Mouse (Mus musculus) limb, embryonic 12.5 days (tissue): ENCODE results near the gene Cox8b. TPM values are rescaled to one million over a fixed set of nuclear protein-coding genes. Genes with fewer than 3 reads are reported as not detected.

ENCODE experiments used
- ATAC-seq: fragments of 200-750 bp; cut with Nextera tagmentation; 2 replicates; pipeline ENCODE4 v1.8.0; 2017; ENCODE audit warnings: low read depth, moderate TSS enrichment; ENCODE audit not compliant: insufficient number of reproducible peaks, insufficient read depth, low FRiP score, low TSS enrichment
- H3K27ac ChIP-seq: fragments of 300-500 bp; sonication (generic); 2 replicates; pipeline ENCODE4 v1.5.1; 2016; ENCODE audit warnings: mild to moderate bottlenecking, moderate library complexity
- H3K27me3 ChIP-seq: fragments of 300-500 bp; sonication (generic); 2 replicates; pipeline ENCODE4 v1.6.1; 2016; ENCODE audit warnings: mild to moderate bottlenecking, moderate library complexity
- H3K36me3 ChIP-seq: fragments of 300-500 bp; sonication (generic); 2 replicates; pipeline ENCODE4 v1.6.1; 2016; ENCODE audit warnings: mild to moderate bottlenecking, moderate library complexity
- H3K4me1 ChIP-seq: fragments of 300-500 bp; sonication (generic); replicated peaks from 2 replicates; pipeline ENCODE4 v1.6.1; 2016
- H3K4me2 ChIP-seq: fragments of 300-500 bp; sonication (generic); 2 replicates; pipeline ENCODE4 v1.6.1; 2016; ENCODE audit warnings: mild to moderate bottlenecking, moderate library complexity
- H3K4me3 ChIP-seq: fragments of 300-500 bp; sonication (generic); replicated peaks from 2 replicates; pipeline ENCODE4 v1.5.1; 2016; ENCODE audit warnings: mild to moderate bottlenecking
- H3K9ac ChIP-seq: fragments of 300-500 bp; sonication (generic); replicated peaks from 2 replicates; pipeline ENCODE4 v1.6.1; 2016; ENCODE audit warnings: mild to moderate bottlenecking, moderate library complexity
- H3K9me3 ChIP-seq: fragments of 300-500 bp; sonication (generic); 2 replicates; pipeline ENCODE4 v1.6.1; 2016; ENCODE audit warnings: mild to moderate bottlenecking, moderate library complexity
- WGBS: fragments of 180-500 bp; shearing (Covaris S2); methylation state at CpG from one replicate; pipeline ENCODE4 v1.1.7; 2016; 5-methylcytosine and 5-hydroxymethylcytosine counted together
- polyA plus RNA-seq: library from polyadenylated mRNA; unstranded; fragments of >200 nt; fragmentation: Nextera tagmentation; extraction: Ambion mirVana; gene quantifications from 2 replicates; pipeline ENCODE4 v1.2.1, GENCODE M21; 2016

The Cox8b gene
- polyA plus RNA-seq, 1 experiment from 2014 or later, result 1.9 TPM

DNA sequence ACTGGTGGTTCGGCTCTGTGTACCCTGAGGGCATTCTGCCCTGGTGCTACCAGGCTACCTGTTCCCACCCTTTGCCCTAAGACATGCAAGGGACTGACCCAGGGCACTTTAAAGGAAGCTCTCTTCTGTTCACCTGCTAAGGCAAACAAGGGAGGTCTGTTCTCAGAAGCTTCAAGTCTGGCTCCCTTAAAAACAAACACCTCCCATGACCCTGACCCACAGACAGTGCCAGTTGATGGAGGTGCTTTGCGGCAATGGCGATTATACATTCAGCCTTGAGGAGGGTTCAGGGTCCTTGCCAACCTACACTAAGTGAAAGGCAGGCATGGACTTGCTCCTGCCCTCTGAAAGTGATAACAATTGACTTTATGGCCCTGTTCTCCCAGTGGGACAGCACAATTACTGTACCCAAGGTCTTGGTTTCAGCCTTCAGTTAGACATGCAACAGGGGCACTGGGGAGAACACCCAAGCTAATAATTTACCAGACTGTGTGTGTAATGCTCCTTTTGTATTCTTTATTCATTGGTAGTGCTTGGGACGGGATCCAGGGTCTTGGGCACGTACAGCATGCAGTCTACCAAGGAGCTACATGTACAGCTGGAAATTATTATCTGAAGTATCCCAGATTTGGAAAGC is 12.7 kb upstream of the Cox8b start:
- Histone ChIP-seq H3K4me2 (no peak overlapping the region), H3K36me3 (no peaks in the 10 kb centered on the region), H3K4me1 (peaks cover 6% of the 10 kb centered on the region; the same call in 1 of the 2 replicates), H3K4me3 (no peak overlapping the region), H3K9ac (0 out of 2 replicates have a peak overlapping the region, but pooled peaks have one; percentile 31), H3K27me3 (peaks cover 7% of the 10 kb centered on the region), H3K27ac (no peak overlapping the region), H3K9me3 (no peaks in the 10 kb centered on the region)
- WGBS, result 71% methylated on average over 5 of the region's 5 CpGs
- ATAC-seq, result no peak

DNA sequence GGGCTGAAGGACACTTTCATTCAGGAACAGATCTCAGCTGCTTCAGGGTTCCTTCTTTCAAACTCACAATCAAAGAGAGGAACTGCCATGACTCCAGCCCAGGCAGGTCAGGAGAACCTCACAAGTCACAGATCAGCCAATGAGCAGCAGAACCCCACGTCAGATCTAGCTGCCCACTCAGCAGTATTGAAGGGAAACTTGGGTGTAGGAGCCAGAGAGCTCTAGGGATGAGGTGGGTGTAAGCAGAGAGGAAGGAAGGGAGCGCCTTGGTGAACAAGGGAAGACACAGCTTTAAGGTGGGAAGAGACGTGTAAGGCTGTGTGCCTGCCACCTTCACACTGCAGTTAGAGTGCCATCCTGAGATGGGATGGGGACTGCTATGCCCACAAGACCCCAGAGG is 12.0 kb upstream of the Cox8b start:
- no peak for ATAC-seq
- H3K9me3 ChIP-seq, result no peaks in the 10 kb centered on the region
- H3K4me2 ChIP-seq, result no peak overlapping the region
- H3K27ac ChIP-seq, result no peak overlapping the region
- H3K36me3 ChIP-seq, result no peaks in the 10 kb centered on the region
- 0 out of 2 replicates have a peak, but pooled peaks cover 4% of the 10 kb centered on the region for H3K27me3 ChIP-seq
- H3K4me1 ChIP-seq, result peaks cover 6% of the 10 kb centered on the region; the same call in 1 of the 2 replicates
- 74% methylated on average over 3 of the region's 3 CpGs for WGBS
- peak overlapping the region; percentile 31; the same call in 1 of the 2 replicates for H3K9ac ChIP-seq
- no peak overlapping the region for H3K4me3 ChIP-seq

DNA sequence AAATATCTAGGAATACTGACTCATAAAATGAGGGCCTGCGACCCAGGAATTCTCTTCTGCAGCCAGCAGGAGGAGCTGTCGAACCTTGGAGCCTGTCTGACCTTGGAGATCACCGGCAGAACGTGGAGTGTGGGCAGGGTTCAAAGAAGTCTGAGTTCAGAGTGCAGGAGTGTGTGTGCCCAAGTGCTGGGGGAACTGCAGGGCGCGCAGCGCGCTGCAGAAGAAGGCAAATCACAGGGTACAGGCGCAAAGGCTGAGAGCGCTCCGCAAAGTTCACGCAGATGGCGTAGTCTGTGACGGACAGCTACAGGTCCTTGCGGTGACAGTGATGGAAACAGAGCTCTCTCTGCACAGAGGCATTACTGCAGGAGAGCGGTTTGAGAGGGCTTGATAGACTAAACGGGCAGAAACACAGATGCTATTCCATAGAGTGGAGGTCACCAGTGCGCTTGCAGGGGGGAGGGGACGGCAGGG is 8.4 kb upstream of the Cox8b start:
- H3K27ac ChIP-seq, result no peak overlapping the region
- H3K9ac ChIP-seq, result peak overlapping the region; percentile 4; the same call in 1 of the 2 replicates
- H3K36me3 ChIP-seq, result no peaks in the 10 kb centered on the region
- no peaks in the 10 kb centered on the region for H3K9me3 ChIP-seq
- H3K4me3 ChIP-seq, result peak overlapping the region; percentile 30
- peaks cover 6% of the 10 kb centered on the region; the same call in 1 of the 2 replicates for H3K4me1 ChIP-seq
- WGBS, result 1% methylated on average over 19 of the region's 19 CpGs
- H3K27me3 ChIP-seq, result 0 out of 2 replicates have a peak, but pooled peaks cover 4% of the 10 kb centered on the region
- ATAC-seq, result peak; percentile 71
- peak overlapping the region; percentile 59 for H3K4me2 ChIP-seq

DNA sequence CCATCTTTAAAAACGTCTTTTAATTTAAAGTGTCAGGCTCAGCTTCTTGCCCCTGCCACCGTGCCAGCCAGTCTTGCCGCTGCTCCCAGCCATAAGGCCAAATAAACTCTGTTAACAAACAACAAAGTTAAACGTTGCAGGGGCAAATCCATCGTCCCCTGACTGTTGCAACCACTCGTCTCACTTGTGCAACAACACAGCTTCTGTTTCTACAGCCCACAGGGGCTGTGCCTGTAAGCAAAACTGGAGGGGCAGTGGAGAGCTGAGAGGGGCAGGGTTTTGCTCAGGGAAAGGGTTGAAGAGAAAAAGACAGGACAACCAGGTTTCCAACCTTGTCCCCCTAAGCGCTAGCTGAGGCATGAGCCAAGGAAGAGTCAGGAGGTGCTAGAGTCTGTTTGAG is 7.9 kb upstream of the Cox8b start:
- Histone ChIP-seq H3K9me3 (no peaks in the 10 kb centered on the region), H3K4me2 (peak overlapping the region; percentile 59; the same call in 1 of the 2 replicates), H3K27me3 (0 out of 2 replicates have a peak, but pooled peaks cover 4% of the 10 kb centered on the region), H3K4me3 (no peak overlapping the region), H3K4me1 (peaks cover 9% of the 10 kb centered on the region; the same call in 1 of the 2 replicates), H3K36me3 (no peaks in the 10 kb centered on the region), H3K27ac (no peak overlapping the region), H3K9ac (no peak overlapping the region)
- no peak for ATAC-seq
- WGBS, result 43% methylated on average over 7 of the region's 7 CpGs

DNA sequence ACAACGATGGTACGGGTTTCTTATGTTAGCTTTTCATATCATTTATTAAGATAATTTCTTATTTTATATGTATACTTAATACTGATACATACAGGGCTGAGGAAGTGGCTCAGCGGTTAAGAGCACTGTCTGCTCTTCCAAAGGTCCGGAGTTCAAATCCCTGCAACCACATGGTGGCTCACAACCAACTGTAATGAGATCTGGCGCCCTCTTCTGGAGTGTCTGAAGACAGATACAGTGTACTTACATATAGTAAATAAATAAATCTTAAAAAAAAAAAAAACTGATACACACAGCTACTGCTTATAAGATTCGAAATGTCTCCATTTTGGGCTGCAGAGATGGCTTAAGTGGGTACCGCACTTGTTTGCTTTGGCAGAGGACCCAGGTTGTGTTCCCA is 7.5 kb upstream of the Cox8b start:
- Histone ChIP-seq H3K4me3 (no peak overlapping the region), H3K27me3 (0 out of 2 replicates have a peak, but pooled peaks cover 4% of the 10 kb centered on the region), H3K4me1 (peaks cover 9% of the 10 kb centered on the region; the same call in 1 of the 2 replicates), H3K4me2 (no peak overlapping the region), H3K36me3 (no peaks in the 10 kb centered on the region), H3K27ac (no peak overlapping the region), H3K9me3 (no peaks in the 10 kb centered on the region), H3K9ac (no peak overlapping the region)
- WGBS, result 85% methylated on average over 7 of the region's 7 CpGs
- ATAC-seq, result no peak

DNA sequence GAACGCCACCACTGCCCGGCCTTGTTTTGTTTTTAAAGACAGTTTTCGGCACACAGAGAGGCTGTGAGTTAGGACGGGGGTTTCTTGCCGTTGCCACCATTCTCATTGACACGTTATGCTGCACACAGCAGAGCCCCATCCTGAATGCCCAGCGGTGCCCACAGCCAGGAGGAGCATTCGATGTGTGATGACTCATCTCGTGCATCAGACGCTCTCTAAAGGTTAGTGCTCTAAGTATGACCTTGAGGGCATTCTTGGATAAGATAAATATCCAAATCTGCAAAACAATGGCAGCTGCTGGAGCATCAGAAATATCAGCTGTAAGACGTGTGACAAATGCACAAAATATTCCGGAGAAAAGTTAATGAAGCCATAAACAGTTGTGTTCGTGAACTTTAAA is 6.9 kb upstream of the Cox8b start:
- Histone ChIP-seq H3K4me3 (no peak overlapping the region), H3K4me1 (peaks cover 9% of the 10 kb centered on the region; the same call in 1 of the 2 replicates)
- 85% methylated on average over 13 of the region's 13 CpGs for WGBS

DNA sequence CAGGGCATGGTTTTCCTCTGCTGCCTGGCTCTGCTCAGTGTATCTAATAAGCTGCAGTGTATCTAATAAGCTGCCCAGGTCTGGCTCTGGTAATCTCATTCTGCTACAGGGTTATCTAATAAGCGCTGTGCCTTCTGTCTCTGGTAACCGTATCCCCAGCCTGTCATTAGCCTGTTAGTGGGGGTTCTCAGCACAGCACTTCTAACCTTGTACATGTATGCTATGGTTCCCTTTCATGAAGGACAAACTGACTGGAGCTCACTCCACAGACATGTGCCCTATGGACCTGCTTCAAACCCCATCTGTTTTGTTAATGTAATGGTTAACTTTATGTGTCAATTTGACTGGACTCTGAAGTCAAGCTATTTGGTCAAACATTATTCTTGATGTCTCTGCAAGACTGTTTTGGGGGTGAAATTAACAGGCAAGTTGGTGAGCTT is 5.4 kb upstream of the Cox8b start:
- ATAC-seq, result no peak
- H3K36me3 ChIP-seq, result no peaks in the 10 kb centered on the region

More for the DNA sequence above, 6.9 kb upstream of the Cox8b start:
- H3K9me3 ChIP-seq, result no peaks in the 10 kb centered on the region
- no peaks in the 10 kb centered on the region for H3K36me3 ChIP-seq
- no peak overlapping the region for H3K9ac ChIP-seq
- no peak overlapping the region for H3K27ac ChIP-seq
- ATAC-seq, result no peak
- H3K27me3 ChIP-seq, result no peaks in the 10 kb centered on the region
- H3K4me2 ChIP-seq, result no peak overlapping the region

DNA sequence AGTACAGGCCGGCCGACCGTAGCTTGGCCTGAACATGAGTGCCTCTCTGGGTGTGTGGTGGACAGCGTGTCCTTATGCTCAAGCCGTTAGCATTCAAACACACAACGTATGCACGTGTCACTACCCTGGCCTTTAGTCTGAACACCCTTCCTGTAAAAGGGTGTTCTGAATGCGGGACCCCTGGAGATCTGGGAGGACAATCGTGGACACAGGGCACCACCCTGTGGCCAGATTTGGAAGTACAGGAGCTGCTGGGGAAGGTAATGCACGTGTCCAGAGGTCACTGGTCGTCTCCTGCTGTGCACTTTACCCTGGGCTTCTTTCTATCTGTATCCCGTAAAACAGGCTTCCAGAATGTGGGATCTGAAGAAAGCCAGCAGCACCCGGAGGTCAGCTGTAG is 3.0 kb upstream of the Cox8b start:
- ATAC-seq, result peak; percentile 67; the same call in 1 of the 2 replicates
- no peak overlapping the region for H3K27ac ChIP-seq

More for the DNA sequence above, 5.4 kb upstream of the Cox8b start:
- Histone ChIP-seq H3K9me3 (no peaks in the 10 kb centered on the region), H3K4me3 (no peak overlapping the region), H3K4me1 (peaks cover 9% of the 10 kb centered on the region; the same call in 1 of the 2 replicates), H3K27me3 (no peaks in the 10 kb centered on the region), H3K9ac (no peak overlapping the region), H3K4me2 (no peak overlapping the region), H3K27ac (no peak overlapping the region)
- 75% methylated on average over 2 of the region's 2 CpGs for WGBS

DNA sequence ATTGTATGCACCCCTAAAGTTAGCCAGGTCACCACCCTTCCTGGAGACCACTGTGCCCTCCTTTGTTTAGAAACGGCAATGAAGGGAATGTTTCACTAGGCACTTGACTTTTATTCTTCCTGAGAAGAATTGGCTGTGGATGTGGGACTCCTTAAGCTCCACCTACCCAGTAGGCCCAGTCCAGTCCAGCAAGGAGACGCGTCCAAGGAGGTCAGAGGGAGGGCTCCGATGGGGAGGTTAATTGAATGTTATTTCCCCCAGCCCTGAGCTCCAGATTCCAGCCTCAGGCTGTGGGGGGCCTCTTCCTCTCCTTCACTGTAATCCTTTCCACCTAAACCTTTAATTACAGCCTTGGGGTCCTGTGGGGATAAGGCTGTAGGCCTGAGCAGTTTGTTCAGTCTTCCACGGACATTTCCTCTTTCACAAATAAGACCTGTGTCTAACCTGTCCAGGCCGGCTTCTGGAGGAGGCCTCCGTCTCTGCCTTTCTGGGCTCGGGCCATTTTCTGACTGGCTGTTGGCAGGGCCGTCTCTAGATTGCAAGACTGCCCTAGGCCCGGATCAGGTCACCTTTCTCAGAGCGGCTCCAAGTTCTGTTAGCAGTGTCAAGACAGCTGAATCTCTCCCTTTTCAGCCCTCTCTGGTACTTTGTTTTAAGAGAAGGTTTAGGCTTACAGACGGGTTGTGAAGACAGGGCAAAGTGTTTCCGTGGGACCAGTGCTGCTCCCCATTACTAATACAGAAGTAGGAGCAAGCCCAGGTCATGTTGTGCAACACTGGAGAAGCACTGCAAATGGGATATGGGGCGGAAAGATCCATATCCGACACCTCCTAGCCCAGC is 2.0 kb upstream of the Cox8b start:
- peak overlapping the region; percentile 18; the same call in 1 of the 2 replicates for H3K27ac ChIP-seq
- H3K4me2 ChIP-seq, result no peak overlapping the region
- H3K36me3 ChIP-seq, result peaks cover 21% of the 10 kb centered on the region
- WGBS, result 67% methylated on average over 15 of the region's 15 CpGs
- H3K9ac ChIP-seq, result peak overlapping the region; percentile 14; the same call in 1 of the 2 replicates
- no peak for ATAC-seq
- H3K9me3 ChIP-seq, result no peaks in the 10 kb centered on the region
- no peak overlapping the region for H3K4me3 ChIP-seq
- H3K4me1 ChIP-seq, result peaks cover 3% of the 10 kb centered on the region; the same call in 1 of the 2 replicates
- H3K27me3 ChIP-seq, result no peaks in the 10 kb centered on the region

More for the DNA sequence above, 3.0 kb upstream of the Cox8b start:
- H3K4me1 ChIP-seq, result peaks cover 3% of the 10 kb centered on the region; the same call in 1 of the 2 replicates
- H3K27me3 ChIP-seq, result no peaks in the 10 kb centered on the region
- peaks cover 12% of the 10 kb centered on the region for H3K36me3 ChIP-seq
- no peaks in the 10 kb centered on the region for H3K9me3 ChIP-seq
- WGBS, result 25% methylated on average over 13 of the region's 13 CpGs
- no peak overlapping the region for H3K4me3 ChIP-seq
- no peak overlapping the region for H3K4me2 ChIP-seq
- no peak overlapping the region for H3K9ac ChIP-seq

DNA sequence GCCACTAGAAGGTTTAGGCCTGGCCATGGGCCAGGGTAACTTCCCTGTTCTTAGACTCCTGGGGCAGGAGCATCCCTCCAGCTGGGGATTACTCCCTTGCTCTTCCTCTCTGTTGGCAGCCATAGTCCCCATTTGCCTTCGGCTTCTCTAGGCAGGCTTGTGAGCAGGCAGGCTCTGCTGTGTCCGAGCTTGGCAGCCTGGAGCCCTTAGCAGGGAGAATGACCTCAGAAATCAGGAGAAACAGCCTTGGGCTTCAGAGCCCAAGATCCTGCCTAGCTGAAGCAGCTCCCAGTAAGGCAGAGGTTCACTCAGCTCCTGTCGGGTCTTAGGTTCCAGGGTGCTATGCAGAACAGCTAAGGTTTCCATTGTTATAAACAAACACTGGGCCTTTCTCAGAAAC is 1.1 kb downstream of the Cox8b start:
- no peak for ATAC-seq
- Histone ChIP-seq H3K27ac (no peak overlapping the region), H3K9me3 (no peaks in the 10 kb centered on the region), H3K4me3 (no peak overlapping the region), H3K4me2 (no peak overlapping the region), H3K4me1 (peaks cover 3% of the 10 kb centered on the region; the same call in 1 of the 2 replicates), H3K27me3 (no peaks in the 10 kb centered on the region), H3K9ac (no peak overlapping the region; the same call in 1 of the 2 replicates), H3K36me3 (peaks cover 50% of the 10 kb centered on the region)
- WGBS, result 81% methylated on average over 3 of the region's 3 CpGs

DNA sequence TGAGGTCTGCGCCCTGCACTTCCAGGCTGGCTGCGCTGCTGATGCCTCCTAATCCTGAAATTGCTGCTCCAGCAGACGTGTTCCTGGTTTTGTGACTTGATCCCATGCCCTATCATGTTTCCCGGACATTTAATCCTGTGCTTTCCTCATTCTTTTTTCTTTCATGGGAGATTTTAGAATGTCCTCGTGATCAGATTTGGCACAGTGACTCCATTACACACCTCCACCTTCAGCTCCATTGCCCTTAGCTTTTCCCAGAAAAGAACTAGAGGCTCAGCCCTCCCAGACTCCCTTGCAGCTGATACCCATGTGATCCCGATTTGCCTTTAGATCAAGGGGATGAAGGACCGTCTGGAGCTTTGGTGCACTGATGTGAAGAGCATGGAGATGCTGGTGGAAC is 2.4 kb downstream of the Cox8b start:
- no peaks in the 10 kb centered on the region for H3K27me3 ChIP-seq
- 84% methylated on average over 7 of the region's 7 CpGs for WGBS
- no peak overlapping the region for H3K9ac ChIP-seq
- H3K36me3 ChIP-seq, result peaks cover 63% of the 10 kb centered on the region
- H3K4me1 ChIP-seq, result no peaks in the 10 kb centered on the region; the same call in 1 of the 2 replicates
- no peak overlapping the region for H3K4me3 ChIP-seq
- no peaks in the 10 kb centered on the region for H3K9me3 ChIP-seq
- no peak overlapping the region for H3K27ac ChIP-seq
- no peak for ATAC-seq
- H3K4me2 ChIP-seq, result no peak overlapping the region
